Mouse (Mus musculus): ENCODE measurements around the gene Brap.
"Not testable (repeated sequence)": the region's sequence is repeated elsewhere in the genome, so short reads cannot be mapped to it uniquely, and the experiment has no call there.

Brap gene

GRCm38 (mm10) chr5:121660059-121660896, at the start of gene Brap, which contains the start of gene Acad10:
Gene Brap, plus strand, starts transcription at chr5:121660563.
Gene Acad10, minus strand, starts transcription at chr5:121660514.
- peak; percentile 85 for DNase-seq (ENCODE audit: low read depth)

DNA sequence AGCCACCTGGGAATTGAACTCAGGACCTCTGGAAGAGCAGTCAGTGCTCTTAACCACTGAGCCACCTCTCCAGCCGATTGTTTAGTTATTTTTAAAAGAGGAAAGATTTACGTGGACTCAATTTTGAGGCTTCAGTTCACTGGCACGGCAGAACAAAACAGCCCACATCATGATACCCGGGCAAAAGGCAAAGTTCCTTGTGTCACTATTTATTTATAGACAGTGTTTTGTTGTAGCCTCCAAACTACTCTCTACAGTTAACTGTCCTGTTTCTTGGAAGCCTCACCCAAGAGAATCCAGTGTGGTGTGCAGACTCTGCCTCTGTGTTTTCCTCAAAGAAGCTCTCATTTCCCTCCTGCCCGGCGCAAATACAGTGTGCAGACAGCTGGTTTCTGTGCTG, 48.3 kb upstream of the Brap start:
- no peak for DNase-seq (ENCODE audit: low read depth)

DNA sequence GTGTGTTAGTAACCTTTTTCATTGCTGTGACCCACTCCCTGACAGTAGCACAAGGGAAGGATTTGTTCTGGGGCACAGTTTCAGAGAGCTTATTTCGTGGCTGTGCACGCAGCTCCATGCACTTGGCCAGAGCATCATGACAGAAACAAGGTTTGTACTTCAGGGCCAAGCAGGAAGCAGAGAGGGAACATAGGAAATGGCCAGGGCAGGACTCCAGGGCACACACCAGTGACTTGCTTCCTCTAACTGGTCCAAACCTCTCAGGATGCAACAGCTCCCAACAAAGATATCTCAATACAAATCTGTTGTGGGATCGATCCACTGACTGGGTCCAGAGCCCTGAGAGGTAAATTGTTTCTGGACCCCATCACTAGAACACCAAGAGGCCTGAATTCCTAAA, 45.4 kb upstream of the Brap start:
- not testable (repeated sequence) for DNase-seq (ENCODE audit: low read depth)

DNA sequence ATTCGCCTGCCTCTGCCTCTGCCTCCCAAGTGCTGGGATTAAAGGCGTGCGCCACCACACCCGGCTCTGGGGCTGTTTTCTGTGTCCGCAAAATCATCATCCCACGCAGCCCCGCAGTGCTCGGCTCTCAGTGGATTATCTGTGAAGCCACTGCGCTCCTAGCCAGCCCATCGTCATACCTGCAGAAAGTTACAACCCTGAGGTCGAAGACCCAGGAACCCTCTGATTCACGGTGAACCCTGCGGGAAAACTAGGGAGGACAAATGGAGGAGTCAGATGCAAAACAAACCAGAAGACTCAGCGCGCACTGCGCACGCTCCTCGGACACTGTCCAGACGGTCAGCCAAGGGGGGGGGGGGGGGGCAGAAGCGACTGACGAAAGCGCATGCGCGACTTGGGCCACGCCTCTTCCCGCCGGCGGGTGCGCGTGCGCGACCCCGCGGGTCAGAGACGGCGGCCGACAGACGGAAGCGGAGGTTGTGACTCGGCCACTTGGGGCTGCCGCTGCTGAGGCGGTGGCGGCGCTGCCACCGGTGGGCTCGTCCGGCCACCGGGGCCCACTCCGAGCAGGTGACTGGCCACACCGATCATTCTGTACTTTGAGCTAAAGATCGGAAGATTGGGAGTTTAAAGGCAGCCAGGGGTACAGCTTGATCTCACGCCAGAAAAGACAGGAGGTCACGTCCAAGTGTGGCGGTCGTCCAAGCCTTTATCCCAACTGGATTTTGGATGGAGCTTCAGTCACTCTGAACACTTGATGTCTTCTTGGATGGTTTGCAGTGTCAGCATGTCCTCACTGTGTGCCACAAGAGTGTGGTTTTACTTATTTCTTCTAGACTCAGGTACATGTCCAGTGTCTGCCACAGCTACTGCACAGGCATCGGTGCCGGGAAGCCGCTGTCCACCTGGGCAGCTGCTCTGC, 41.5 kb upstream of the Brap start, which contains the start of gene Acad12:
Gene Acad12 (minus strand): TSS at position 347 of the 922 bp plus-strand sequence.
- peak; percentile 74 for DNase-seq (ENCODE audit: low read depth)

DNA sequence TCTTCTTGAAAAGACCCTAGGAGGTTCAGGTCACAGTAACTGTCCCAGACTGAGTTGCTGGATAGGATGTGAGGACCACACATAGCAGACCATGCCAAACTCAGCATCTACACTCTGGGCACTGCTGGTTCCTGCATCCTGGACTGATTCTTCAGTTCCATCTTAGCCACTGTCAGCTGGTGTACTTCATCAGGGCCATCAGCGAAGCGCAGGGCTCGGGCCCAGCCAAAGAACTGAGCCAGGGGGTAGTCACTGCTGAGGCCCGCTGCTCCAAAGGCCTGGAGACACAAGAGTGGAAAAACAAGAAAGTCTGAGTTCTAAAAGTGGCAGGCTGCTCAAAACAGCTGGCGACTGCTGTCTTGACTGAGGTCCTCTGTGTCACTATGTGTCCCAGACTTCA, 39.3 kb upstream of the Brap start:
- DNase-seq (ENCODE audit: low read depth) = no peak

GRCm38 (mm10) chr5:121623241-121623640, 37.1 kb upstream of the Brap start:
- DNase-seq (ENCODE audit: low read depth) = no peak

DNA sequence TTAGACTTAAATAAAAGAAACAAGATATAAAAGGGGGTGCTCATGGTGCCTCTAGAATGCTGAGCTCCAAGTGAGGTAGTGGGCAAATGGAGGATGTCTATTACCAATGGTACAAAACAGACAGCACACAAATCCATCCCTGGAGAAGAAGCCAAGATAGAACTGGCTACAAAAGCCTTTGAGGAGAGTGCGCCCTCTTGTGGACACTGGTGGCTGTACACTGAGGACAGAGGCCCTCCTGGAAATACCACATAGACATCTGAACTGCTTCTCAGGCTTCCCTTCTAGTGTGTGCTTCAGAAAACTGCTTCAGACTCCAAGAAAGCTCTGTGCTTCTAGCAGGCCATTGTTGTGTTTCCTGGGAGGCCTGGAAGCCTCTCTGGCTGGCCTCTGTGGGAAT, 32.5 kb upstream of the Brap start:
- DNase-seq (ENCODE audit: low read depth) = no peak

GRCm38 (mm10) chr5:121631106-121631647, 29.2 kb upstream of the Brap start:
- DNase-seq (ENCODE audit: low read depth) = not testable (repeated sequence)

DNA sequence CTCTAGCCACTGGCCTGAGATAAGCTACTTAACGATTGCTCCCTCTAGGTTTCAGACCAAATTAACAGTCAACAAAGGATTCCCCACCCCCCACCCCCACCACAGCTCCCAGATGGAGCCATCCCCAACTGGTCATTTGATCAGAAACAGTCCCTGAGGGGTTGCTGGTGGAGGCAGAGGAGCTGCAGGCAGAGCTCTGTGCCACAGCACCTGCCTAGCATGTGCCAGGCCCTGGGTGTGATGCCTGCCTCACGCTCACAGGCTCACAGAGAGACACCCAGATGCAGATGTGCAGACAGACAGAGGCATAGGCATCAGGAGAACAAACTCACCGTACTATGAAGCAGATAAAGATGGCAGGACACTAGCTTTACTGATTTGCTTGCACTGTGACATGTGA, 27.6 kb upstream of the Brap start:
- DNase-seq (ENCODE audit: low read depth) = no peak

- DNase-seq (ENCODE audit: low read depth) = no peak
Observed at GRCm38 (mm10) chr5:121634668-121635067, 25.7 kb upstream of the Brap start.

DNA sequence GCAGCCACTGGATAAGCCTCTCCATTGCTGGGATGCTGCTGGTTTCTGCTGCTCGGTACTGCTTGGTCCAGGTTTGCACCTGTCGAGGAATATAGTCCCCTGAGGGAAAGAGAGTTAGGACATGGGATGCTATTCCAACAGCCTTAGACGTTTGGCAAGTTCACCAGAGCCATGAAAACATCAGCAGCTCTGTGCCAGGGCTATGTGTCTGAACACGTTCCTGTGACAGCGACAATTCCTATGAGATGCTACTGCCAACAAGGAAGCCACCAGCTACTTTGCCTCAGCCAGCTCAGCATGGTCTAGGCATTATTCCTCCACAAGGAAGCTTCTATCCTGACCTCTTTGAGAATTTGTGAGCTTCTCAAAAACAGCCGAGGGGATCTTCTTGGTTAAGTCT, 23.1 kb upstream of the Brap start:
- DNase-seq (ENCODE audit: low read depth) = no peak

GRCm38 (mm10) chr5:121639601-121640000, 20.8 kb upstream of the Brap start:
- DNase-seq (ENCODE audit: low read depth) = no peak

DNA sequence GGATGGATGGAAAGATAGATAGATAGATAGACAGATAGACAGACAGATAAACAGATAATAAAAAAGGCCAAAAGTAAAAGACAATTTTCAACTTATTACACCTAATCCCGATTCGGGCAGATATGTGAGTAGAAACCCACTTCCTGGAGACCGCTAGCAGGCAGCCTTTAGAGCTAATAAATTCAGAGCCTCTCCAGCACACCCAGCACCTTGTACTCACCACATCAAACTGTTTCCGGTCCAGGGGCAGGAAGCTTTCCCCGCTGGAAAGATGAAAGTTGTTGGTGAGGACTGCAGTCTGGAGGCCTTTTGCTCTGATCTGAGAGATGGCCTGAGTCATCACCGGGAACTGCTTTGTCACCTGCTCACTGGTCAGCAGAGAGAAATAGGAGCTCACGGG, 11.2 kb upstream of the Brap start:
- no peak for DNase-seq (ENCODE audit: low read depth)

- no peak for DNase-seq (ENCODE audit: low read depth)
Observed at GRCm38 (mm10) chr5:121654526-121654925, 5.8 kb upstream of the Brap start.

DNA sequence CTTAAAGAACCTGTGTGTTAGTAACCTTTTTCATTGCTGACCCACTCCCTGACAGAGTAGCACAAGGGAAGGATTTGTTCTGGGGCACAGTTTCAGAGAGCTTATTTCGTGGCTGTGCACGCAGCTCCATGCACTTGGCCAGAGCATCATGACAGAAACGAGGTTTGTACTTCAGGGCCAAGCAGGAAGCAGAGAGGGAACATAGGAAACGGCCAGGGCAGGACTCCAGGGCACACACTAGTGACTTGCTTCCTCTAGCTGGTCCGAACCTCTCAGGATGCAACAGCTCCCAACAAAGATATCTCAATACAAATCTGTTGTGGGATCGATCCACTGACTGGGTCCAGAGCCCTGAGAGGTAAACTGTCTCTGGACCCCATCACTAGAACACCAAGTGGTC, 3.5 kb upstream of the Brap start:
- DNase-seq (ENCODE audit: low read depth) = not testable (repeated sequence)

GRCm38 (mm10) chr5:121657656-121658055, 2.7 kb upstream of the Brap start:
- DNase-seq (ENCODE audit: low read depth) = not testable (repeated sequence)

DNA sequence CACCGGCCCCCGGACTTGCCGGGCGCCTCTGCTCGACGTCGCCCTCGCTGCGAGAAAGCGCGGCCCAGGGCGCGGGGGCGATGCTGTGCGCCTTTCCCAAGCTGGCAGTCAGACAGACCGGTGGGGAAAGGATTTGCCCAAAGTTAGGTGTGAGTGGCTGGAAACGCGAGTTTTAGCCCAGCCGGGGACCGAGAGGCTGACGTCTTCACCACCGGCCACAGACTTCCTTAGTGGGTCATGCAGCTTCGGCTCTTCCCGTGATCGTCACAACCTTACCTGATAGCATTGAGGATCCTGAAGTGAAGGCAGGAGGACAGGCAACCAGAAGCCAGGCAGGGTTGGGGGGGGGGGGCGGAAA, 513 bp downstream of the Brap start:
- DNase-seq (ENCODE audit: low read depth) = no peak

- DNase-seq (ENCODE audit: low read depth) = no peak
Observed at GRCm38 (mm10) chr5:121661494-121661893, 1.1 kb downstream of the Brap start.

GRCm38 (mm10) chr5:121663456-121663855, 3.1 kb downstream of the Brap start:
- DNase-seq (ENCODE audit: low read depth) = no peak

DNA sequence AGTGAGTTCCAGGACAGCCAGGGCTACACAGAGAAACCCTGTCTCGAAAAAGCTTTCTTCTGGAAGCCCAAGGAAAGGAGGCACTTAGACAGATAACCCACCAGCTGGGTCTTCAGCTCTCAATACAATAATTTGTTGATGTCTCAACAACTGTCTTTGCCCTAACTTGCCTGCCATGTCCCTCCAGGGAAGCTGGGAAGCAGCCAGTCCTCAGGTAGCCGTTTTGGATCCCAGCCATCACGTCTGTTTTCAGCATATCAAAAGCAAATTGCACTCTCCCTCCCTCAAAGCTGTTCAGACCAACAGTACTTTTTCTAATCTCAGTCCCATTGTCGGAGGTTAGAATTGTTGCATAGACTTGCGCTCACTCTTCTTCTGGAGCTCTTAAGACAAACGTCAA, 3.7 kb downstream of the Brap start:
- DNase-seq (ENCODE audit: low read depth) = no peak

DNA sequence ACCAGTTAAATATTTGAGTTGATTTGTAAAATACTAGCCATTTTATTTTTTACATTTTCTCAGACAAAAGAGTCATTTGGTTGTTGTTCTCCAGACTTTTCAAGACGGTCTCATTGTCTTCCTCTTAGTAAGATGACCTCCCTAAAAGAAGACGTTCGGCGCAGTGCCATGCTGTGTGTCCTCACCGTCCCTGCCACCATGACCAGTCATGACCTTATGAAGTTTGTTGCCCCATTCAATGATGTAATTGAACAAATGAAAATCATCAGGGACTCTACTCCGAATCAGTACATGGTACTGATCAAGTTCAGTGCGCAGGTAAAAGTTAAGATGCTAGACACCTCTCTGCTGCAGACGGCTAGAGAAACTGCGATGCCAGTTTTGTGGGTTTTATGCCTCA, 4.6 kb downstream of the Brap start:
- no peak for DNase-seq (ENCODE audit: low read depth)

- no peak for DNase-seq (ENCODE audit: low read depth)
Observed at GRCm38 (mm10) chr5:121667067-121667466, 6.7 kb downstream of the Brap start.

DNA sequence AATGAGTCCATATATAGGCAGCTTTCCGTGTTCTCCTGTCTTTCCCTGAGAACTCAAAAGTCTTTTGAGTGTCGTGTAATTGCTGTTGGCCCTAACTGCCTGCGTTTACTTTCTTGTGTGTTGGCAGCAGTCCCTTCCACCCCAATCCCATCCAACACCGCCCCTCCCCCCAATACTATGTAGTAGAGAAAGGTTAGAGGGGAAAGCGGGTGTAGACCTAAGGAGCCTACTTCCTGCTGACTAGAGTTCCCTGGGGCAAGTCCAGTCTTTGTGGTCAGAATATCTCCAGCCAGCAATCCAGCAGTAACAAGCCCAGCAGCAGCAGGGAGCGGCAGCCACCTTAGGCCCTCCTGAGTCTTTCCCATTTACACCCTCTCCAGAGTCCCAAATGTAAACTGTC, 8.0 kb downstream of the Brap start:
- peak; percentile 40 for DNase-seq (ENCODE audit: low read depth)
